Mouse (Mus musculus) adrenal gland (tissue): ENCODE measurements around the gene Acsbg1.

Experiments
- intact Hi-C: fragments of 180-260 bp; cut with DNase I; formaldehyde crosslinking; loops from one replicate; pipeline ENCODE4 v1.15.1; 2025

Acsbg1 gene

DNA sequence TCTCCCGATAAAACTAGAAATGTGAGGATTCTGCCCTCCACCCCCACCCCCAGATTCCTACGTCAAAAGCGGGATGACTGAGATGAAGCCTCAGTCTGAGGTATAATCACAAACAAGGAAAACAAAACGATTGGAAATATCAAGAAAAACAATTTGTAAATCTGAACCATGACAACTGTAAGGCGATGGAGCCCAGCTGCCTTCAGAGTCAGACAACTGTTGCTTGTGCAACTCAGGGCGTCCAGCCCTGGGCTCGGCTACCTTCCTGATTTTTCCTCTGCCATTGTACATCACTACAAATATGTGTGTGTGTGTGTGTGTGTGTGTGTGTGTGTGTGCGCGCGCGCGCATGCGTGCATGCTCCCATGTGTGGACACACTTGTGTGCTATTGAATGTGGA lies 12.2 kb upstream of the Acsbg1 start:
- intact Hi-C loops, result no loop called here

DNA sequence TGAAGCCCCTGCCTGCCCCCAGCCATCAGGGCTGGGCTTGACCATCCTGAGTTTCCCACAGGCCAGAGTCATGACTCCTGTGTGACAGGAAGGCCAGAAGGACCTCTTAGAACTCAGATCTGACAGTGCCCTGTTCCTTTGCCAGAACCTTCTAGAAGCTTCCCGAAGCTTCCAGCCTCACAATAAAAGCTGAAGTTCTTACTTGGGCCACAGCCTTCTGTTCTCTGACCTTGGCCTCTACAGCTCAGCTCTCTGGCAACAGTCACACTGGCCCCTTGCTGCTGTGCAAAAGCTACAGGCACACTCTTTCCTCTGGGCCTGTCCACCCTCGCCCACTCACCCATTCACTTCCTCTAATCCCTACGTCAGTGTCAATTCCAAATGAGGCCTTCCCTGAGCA lies 10.3 kb upstream of the Acsbg1 start:
- intact Hi-C loops, result no loop called here

- intact Hi-C loops, result no loop called here
These were observed 6.8 kb upstream of the Acsbg1 start for GRCm38 (mm10) chr9:54668455-54668854.

- intact Hi-C loops, result no loop called here
These were observed 4.4 kb upstream of the Acsbg1 start for GRCm38 (mm10) chr9:54666116-54666515.

DNA sequence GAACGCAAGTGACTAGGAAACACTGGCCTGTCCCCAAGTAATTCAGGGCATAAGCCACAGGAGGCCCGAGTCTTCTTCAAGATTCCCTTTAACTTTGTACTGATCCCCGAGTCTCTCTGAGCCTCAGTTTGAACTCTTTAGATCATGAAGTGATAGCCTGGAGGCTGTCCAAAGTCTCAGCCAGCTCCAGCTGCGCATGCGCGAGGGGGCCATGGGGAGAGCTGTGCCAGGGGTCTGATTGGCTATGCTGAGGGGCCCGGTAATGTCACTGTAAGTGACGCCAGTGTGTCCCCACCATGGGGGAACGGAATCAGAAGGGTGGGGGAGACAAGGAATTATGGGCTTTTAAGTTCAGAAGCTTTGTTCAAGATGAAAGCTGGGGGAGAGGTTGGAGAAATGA lies 2.7 kb upstream of the Acsbg1 start:
- intact Hi-C loops, result no loop called here

GRCm38 (mm10) chr9:54658773-54659172 lies 2.9 kb downstream of the Acsbg1 start:
- intact Hi-C loops, result no loop called here

DNA sequence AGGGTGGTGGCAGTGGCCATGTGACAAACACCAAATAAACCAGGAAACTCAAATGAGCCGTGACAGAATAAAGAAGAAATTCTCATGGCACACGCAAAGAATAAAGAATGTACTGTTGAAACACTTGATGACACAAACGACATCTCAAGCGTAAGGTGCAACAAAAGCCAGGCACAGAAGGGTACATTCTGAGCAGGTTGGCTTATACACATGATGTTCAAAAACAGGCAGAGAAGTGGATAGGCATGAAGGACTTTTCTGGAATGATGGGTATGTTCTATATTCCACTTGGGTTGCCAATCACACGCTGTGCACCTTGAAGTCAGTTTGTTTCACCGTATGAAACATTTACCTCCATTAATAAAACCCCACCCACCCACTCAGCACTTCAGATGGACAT lies 5.3 kb downstream of the Acsbg1 start:
- intact Hi-C loops, result no loop called here

DNA sequence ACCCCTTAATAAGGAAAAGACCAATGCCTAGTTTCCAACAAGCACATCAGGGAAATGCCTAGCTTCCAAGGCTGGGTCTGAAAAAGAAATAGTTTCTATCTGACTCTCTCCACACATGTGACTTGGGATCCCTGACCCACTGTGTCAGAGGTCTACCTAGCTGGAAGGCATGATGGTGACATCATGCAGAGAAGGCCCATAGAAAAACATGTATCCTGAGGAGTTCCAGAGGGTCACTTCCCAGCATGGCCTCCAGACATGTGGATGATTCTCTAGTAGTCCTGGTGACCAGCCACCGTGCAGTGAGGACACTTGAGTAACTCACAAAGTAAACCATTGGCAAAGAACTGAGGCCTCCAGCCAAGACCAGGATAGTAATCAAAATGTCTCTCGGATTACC lies 5.8 kb downstream of the Acsbg1 start:
- intact Hi-C loops, result no loop called here

DNA sequence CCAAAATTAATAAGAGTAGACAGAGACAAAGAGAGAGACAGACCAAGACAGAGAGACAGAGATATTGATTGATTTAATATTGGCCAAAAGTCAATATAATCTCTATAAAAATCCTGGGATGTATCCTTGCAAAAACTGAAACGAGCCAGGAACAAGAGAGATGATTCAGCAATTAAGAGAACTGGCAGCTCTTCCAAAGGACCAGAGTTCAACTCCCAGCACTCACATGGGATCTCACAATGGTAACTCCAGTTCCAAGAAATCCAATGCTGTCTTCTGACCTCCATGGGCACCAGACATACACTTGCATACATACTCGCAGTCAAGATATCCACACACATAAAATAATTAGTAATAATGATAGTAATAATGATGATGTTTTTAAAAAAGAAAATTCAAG lies 8.9 kb downstream of the Acsbg1 start:
- intact Hi-C loops, result no loop called here

- intact Hi-C loops, result no loop called here
These were observed 12.3 kb downstream of the Acsbg1 start for GRCm38 (mm10) chr9:54649360-54649759.

DNA sequence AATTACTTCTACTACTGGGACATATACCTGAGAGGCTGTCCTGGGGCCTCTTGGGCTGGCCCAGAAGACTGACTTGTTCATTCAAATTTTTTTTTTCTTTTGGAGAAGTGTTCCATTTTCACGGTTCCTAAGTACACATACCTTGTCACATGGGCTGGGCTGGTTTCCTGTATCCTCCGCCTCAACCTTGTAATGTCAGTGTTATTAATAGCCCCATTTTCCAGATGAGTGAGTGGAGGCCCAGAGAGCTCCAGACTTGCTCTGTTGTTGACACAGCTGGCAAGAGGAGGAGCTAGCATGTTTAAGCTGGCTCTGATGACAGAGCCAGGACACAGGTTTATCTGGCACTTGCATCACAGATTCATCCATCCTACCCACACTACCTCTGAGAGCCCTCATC lies 14.2 kb downstream of the Acsbg1 start:
- intact Hi-C loops, result no loop called here

DNA sequence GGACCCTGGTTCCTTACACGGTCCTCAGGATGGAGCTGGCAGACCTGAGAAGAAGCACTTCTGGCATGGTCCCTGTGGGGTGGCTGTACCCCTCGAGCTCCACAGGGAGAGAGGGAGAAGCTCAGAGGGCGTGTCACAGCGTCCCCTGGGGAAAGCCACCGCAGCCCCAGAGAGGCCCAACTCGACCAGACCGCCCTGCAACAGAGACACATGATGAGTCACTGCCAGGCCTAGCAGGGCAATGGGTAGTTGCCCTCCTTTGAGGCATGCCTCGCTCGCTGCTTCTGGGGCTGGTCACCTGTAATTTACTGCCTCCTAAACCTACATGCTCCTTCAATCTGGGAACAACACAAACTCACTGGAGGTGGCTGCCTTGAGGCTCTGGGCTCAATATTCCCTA lies 15.4 kb downstream of the Acsbg1 start:
- intact Hi-C loops, result no loop called here

DNA sequence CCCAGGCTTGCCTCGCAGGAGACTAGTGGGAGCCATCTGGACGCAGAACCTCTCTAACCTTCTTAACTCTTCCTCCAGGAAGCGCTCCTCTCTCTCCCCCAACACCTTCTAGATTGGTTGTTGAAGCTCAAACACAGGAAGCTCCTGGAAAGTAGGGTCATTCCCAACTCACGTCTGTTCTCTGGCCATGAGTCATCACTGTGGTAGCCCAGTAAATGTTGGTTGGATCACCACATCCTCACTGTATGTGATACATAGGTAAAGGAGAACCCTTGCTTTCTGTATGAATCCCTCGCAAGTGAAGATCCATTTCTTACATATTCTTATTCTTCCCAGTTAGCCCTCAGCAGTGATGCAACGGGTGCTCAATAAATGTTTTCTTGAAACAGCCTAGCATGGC lies 16.1 kb downstream of the Acsbg1 start:
- intact Hi-C loops, result no loop called here

DNA sequence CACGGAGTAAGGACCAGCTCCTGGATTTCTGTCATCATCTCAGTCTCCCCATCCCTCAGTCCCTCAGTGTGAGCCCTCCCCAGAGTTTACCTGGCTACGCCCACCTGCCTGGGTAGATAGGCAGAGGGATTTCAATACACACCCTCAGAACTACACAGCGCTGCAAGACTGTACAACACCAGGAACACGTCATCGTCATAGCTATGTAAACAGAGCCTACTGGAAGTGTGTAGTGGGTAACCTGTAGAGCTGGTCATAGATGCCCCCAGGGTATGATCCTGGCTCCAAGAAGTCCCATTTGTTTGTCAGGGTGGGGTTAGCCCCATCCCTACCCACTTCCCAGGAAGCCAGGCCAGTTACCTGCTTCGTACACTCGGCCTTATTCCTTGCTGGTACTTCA lies 18.5 kb downstream of the Acsbg1 start:
- intact Hi-C loops, result no loop called here

- intact Hi-C loops, result no loop called here
These were observed 19.1 kb downstream of the Acsbg1 start for GRCm38 (mm10) chr9:54642556-54642955.

DNA sequence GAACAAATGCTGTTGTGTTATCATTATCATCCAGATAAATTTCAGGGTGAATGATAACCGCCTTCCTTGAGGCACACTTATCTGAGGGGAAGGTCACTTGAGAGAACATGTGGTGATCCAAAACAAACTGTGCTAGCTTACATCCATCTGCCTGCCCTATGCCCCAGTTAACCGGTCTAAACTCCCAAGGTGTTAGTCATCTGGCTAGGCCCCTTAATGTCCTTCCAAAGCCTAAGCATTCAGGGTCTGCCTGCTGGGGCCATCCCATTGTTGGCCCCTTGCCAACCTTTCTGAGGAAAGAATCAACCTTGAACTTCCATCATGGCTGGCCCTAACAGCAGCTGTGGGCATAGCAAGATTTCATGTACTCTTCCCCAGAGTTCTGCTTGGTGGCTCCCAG lies 19.5 kb downstream of the Acsbg1 start:
- intact Hi-C loops, result no loop called here

DNA sequence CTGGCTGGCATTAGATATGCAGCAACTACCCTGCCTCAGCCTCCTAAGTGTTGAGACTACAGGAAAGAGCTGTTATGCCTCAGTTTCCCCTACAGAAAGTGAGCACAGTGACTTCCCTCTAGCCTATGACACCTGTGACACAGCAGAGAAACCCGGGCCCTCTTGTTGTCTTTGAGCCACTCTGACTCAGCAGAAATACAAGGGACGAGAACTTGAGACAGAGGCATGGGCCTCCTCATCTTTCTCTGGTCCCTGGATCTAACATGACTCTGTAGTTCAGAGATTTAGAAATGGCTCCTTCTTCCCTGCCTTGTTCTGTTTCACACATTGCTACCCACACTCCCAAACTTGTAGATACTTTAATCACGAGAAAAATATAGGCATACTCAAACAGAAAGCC lies 20.1 kb downstream of the Acsbg1 start:
- intact Hi-C loops, result no loop called here

GRCm38 (mm10) chr9:54639192-54639591 lies 22.5 kb downstream of the Acsbg1 start:
- intact Hi-C loops, result no loop called here

DNA sequence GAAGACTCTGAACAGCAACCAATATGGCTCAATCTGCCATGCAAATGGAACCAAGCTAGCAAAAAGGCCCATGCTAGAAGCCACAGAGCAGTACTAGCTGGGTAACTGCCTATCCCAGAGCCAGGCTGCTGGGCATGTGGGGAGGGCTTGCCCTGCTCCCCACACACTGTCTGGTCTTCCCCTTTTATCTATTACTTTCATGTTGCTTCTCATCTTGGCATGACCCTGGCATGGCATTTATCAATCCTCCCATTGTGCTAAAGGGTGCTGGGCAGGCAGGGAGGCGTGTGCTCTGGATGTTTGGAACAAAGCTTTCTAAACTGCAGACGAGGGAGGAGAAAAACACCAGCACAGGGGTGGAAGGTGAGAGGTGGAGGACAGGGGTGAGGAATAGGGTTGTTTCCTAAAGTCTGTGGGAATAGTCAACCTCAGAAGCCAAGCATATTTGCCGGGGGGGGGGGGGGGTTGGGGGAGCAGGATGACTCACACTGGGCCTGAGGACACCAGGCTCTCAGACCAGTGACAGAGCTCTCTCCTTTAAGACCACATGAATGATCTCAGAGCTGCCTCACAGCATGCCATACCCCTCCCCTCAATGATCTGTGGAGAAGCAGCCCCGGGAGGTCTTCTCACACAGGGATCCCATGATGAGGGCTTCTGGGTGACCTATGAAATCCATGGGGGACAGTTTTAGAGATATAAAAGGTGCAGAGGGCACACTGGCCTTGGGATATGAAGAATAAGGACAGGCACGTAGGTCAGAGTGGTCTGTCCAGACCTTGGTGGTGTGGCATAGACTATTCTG lies 24.0 kb downstream of the Acsbg1 start:
- intact Hi-C loops, result no loop called here

DNA sequence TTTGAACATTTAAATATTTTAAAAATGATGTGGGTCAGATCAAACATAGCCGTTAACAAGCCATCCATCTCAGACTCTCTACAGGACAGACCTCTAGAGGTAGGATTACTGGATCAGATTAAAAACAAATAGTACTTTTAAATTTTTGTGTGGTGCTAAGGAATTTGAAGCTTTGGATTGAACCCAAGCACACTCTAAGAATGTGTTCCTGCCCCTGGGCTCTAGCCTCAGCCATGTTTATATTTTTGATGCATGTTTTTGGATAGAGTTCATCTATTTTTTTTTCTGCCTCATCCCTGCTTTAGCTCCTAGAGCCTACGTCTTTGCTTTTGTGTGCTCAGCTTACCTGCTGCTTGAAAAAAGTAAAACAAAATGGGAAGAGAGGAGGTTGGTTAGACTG lies 28.3 kb downstream of the Acsbg1 start:
- intact Hi-C loops, result loop anchor here (5.0 kb wide), 1 partner anchor 44 kb away; no protein-coding TSS in a partner anchor

- intact Hi-C loops, result loop anchor here (5.0 kb wide), 1 partner anchor 46 kb away; no protein-coding TSS in a partner anchor
These were observed 30.8 kb downstream of the Acsbg1 start for GRCm38 (mm10) chr9:54630905-54631304.

GRCm38 (mm10) chr9:54629613-54630261 lies 31.9 kb downstream of the Acsbg1 start:
- intact Hi-C loops, result loop anchor here (5.0 kb wide), 1 partner anchor 48 kb away; no protein-coding TSS in a partner anchor

DNA sequence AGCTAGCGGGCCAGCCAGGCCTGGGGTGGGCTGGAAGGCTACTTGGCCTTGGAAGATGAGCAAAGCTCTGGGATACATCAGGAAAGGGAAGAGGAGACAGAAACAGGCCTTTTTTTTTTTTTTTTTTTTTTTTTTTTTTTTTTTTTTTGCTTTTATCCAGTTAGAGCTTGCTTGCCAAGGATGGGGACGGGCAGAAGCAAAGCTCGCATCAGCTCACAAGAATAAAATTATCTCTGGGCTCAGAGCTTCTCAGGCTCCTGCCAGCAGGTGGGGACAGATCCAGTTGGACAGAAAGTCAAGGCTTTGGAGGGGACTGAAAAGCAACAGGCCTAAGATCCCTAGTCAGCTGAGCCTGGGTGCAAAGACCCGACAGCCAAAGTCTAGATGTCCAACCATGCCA lies 32.9 kb downstream of the Acsbg1 start:
- intact Hi-C loops, result no loop called here
